Mouse (Mus musculus) embryonic fibroblast, embryonic 13.5 days (primary cell): ENCODE data around the gene Nckap1l.
"Not testable (repeated sequence)": the region's sequence is repeated elsewhere in the genome, so short reads cannot be mapped to it uniquely, and the experiment has no call there.

ENCODE experiments used
- CTCF ChIP-seq: IDR thresholded peaks from 2 replicates; pipeline ENCODE4 v1.5.1; 2011; ENCODE audit warnings: mild to moderate bottlenecking, control low read depth, low read length, moderate library complexity, borderline replicate concordance; ENCODE audit not compliant: insufficient read depth
- POLR2A ChIP-seq: IDR thresholded peaks from 2 replicates; pipeline ENCODE4 v1.6.1; 2011; ENCODE audit warnings: low read depth, mild to moderate bottlenecking, control low read depth, low read length, moderate library complexity

DNA sequence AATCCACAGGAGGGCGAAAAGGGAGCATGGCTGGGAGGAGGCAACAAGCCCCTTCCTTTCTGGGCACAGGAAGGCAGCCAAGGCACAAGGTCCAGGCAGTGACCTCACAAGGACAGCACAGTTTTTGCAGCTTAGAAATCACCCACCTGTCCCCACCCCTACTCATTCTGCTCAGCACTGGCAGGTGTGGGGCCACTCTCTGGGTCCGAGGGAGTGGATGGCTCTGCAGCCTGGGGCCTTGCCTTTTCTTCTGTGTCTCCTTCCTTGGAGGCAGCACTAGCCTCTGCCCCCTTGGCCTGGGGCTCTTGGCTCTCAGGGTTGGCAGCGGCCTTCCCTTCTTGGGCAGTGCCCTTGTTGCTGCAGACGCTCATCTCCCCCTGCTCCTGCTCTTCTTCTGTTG, 7.6 kb upstream of the Nckap1l start:
- TF ChIP-seq CTCF, POLR2A: not testable (repeated sequence)
